Mouse (Mus musculus): ENCODE measurements around the gene Rccd1. TPM values are rescaled to one million over a fixed set of nuclear protein-coding genes. Genes with fewer than 3 reads are reported as not detected.

Gene Rccd1
- polyA plus RNA-seq, 1 experiment from 2014 or later: 3.2 TPM

GRCm38 (mm10) chr7:80276374-80276773, 47.9 kb downstream of the Rccd1 start:
- Histone ChIP-seq H3K27ac (ENCODE audit: low read depth, low read length) (peak overlapping the region; percentile 21; the same call in 1 of the 2 replicates), H3K4me2 (replicated peaks; ENCODE audit: low read depth) (no peak overlapping the region), H3K9me3 (ENCODE audit: control insufficient read depth) (no peaks in the 10 kb centered on the region), H3K27me3 (replicated peaks; ENCODE audit: control insufficient read depth, insufficient read depth, low read length) (no peaks in the 10 kb centered on the region), H3K4me3 (ENCODE audit: low read depth, low read length) (no peak overlapping the region), H3K9ac (ENCODE audit: low read depth, low read length) (no peak overlapping the region), H3K36me3 (ENCODE audit: control insufficient read depth, insufficient read depth) (peaks cover 63% of the 10 kb centered on the region), H3K4me1 (replicated peaks; ENCODE audit: control insufficient read depth, insufficient read depth, low read length) (no peaks in the 10 kb centered on the region)
- no peak for TF ChIP-seq CTCF (IDR thresholded peaks at IDR 0.05; ENCODE audit: low read depth)
- WGBS: 86% methylated on average over 4 of the region's 4 CpGs
- ATAC-seq: no peak

GRCm38 (mm10) chr7:80273456-80273855, 50.8 kb downstream of the Rccd1 start:
- TF ChIP-seq CTCF (IDR thresholded peaks at IDR 0.05; ENCODE audit: low read depth): no peak
- Histone ChIP-seq H3K4me3 (ENCODE audit: low read depth, low read length) (no peak overlapping the region), H3K4me1 (replicated peaks; ENCODE audit: control insufficient read depth, insufficient read depth, low read length) (peaks cover 4% of the 10 kb centered on the region; the same call in 1 of the 2 replicates), H3K36me3 (ENCODE audit: control insufficient read depth, insufficient read depth) (peaks cover 44% of the 10 kb centered on the region), H3K27ac (ENCODE audit: low read depth, low read length) (no peak overlapping the region), H3K9ac (ENCODE audit: low read depth, low read length) (no peak overlapping the region), H3K27me3 (replicated peaks; ENCODE audit: control insufficient read depth, insufficient read depth, low read length) (no peaks in the 10 kb centered on the region), H3K9me3 (ENCODE audit: control insufficient read depth) (no peaks in the 10 kb centered on the region), H3K4me2 (replicated peaks; ENCODE audit: low read depth) (no peak overlapping the region)
- no peak for ATAC-seq
- WGBS: 81% methylated on average over 2 of the region's 2 CpGs

GRCm38 (mm10) chr7:80269751-80270255, 54.5 kb downstream of the Rccd1 start:
- Histone ChIP-seq H3K9ac (ENCODE audit: low read depth, low read length) (peak overlapping the region; percentile 78), H3K4me3 (ENCODE audit: low read depth, low read length) (peak overlapping the region; percentile 71), H3K4me1 (replicated peaks; ENCODE audit: control insufficient read depth, insufficient read depth, low read length) (peaks cover 4% of the 10 kb centered on the region; the same call in 1 of the 2 replicates), H3K36me3 (ENCODE audit: control insufficient read depth, insufficient read depth) (peaks cover 36% of the 10 kb centered on the region), H3K27ac (ENCODE audit: low read depth, low read length) (peak overlapping the region; percentile 84), H3K9me3 (ENCODE audit: control insufficient read depth) (no peaks in the 10 kb centered on the region), H3K4me2 (replicated peaks; ENCODE audit: low read depth) (peak overlapping the region; percentile 97), H3K27me3 (replicated peaks; ENCODE audit: control insufficient read depth, insufficient read depth, low read length) (no peaks in the 10 kb centered on the region)
- under 1% methylated on average over 23 of the region's 23 CpGs for WGBS
- TF ChIP-seq CTCF (IDR thresholded peaks at IDR 0.05; ENCODE audit: low read depth): no peak
- ATAC-seq: peak; percentile 48; the same call in 1 of the 2 replicates

- Histone ChIP-seq H3K27me3 (replicated peaks; ENCODE audit: control insufficient read depth, insufficient read depth, low read length) (no peaks in the 10 kb centered on the region), H3K9me3 (ENCODE audit: control insufficient read depth) (no peaks in the 10 kb centered on the region), H3K4me3 (ENCODE audit: low read depth, low read length) (peak within 1 kb of the TSS; percentile 71), H3K27ac (ENCODE audit: low read depth, low read length) (peak within 1 kb of the TSS; percentile 84), H3K4me2 (replicated peaks; ENCODE audit: low read depth) (peak within 1 kb of the TSS; percentile 97), H3K36me3 (ENCODE audit: control insufficient read depth, insufficient read depth) (peaks cover 35% of the 10 kb centered on the region), H3K4me1 (replicated peaks; ENCODE audit: control insufficient read depth, insufficient read depth, low read length) (peaks cover 4% of the 10 kb centered on the region; the same call in 1 of the 2 replicates), H3K9ac (ENCODE audit: low read depth, low read length) (peak within 1 kb of the TSS; percentile 78)
- TF ChIP-seq CTCF (IDR thresholded peaks at IDR 0.05; ENCODE audit: low read depth): no peak
- 3% methylated on average over 21 of the region's 21 CpGs for WGBS
- peak; percentile 94 for ATAC-seq
These were observed 55.1 kb downstream of the Rccd1 start, which contains the start of gene Vps33b for GRCm38 (mm10) chr7:80268897-80269750. Vps33b (plus strand) TSS chr7:80269649.

GRCm38 (mm10) chr7:80267764-80268163, 56.5 kb downstream of the Rccd1 start:
- Histone ChIP-seq H3K9me3 (ENCODE audit: control insufficient read depth) (no peaks in the 10 kb centered on the region), H3K4me3 (ENCODE audit: low read depth, low read length) (no peak overlapping the region), H3K9ac (ENCODE audit: low read depth, low read length) (no peak overlapping the region), H3K27ac (ENCODE audit: low read depth, low read length) (no peak overlapping the region), H3K36me3 (ENCODE audit: control insufficient read depth, insufficient read depth) (peaks cover 22% of the 10 kb centered on the region; the same call in 1 of the 2 replicates), H3K4me1 (replicated peaks; ENCODE audit: control insufficient read depth, insufficient read depth, low read length) (peaks cover 4% of the 10 kb centered on the region; the same call in 1 of the 2 replicates), H3K27me3 (replicated peaks; ENCODE audit: control insufficient read depth, insufficient read depth, low read length) (no peaks in the 10 kb centered on the region), H3K4me2 (replicated peaks; ENCODE audit: low read depth) (no peak overlapping the region)
- 78% methylated on average over 1 of the region's 1 CpGs for WGBS
- no peak for ATAC-seq
- TF ChIP-seq CTCF (IDR thresholded peaks at IDR 0.05; ENCODE audit: low read depth): no peak

GRCm38 (mm10) chr7:80264606-80265005, 59.6 kb downstream of the Rccd1 start:
- Histone ChIP-seq H3K4me1 (replicated peaks; ENCODE audit: control insufficient read depth, insufficient read depth, low read length) (peaks cover 6% of the 10 kb centered on the region; the same call in 1 of the 2 replicates), H3K27me3 (replicated peaks; ENCODE audit: control insufficient read depth, insufficient read depth, low read length) (no peaks in the 10 kb centered on the region), H3K9me3 (ENCODE audit: control insufficient read depth) (no peaks in the 10 kb centered on the region), H3K9ac (ENCODE audit: low read depth, low read length) (no peak overlapping the region), H3K4me3 (ENCODE audit: low read depth, low read length) (no peak overlapping the region), H3K27ac (ENCODE audit: low read depth, low read length) (no peak overlapping the region), H3K36me3 (ENCODE audit: control insufficient read depth, insufficient read depth) (peaks cover 20% of the 10 kb centered on the region; the same call in 1 of the 2 replicates), H3K4me2 (replicated peaks; ENCODE audit: low read depth) (no peak overlapping the region)
- WGBS: 93% methylated on average over 12 of the region's 12 CpGs
- no peak for TF ChIP-seq CTCF (IDR thresholded peaks at IDR 0.05; ENCODE audit: low read depth)
- no peak for ATAC-seq

Measured in intestine, postnatal 0 days (tissue).